Mouse (Mus musculus) cortical plate, adult 2 months (tissue): ENCODE results near the gene Gpr155. TPM values are rescaled to one million over a fixed set of nuclear protein-coding genes. Genes with fewer than 3 reads are reported as not detected.

ENCODE experiments used
- H3K27ac ChIP-seq: fragments of 200-500 bp; 2 replicates; pipeline ENCODE4 v1.5.1; 2012; ENCODE audit warnings: low read length, control low read depth, inconsistent platforms; ENCODE audit not compliant: insufficient read depth
- H3K4me1 ChIP-seq: fragments of 200-500 bp; 2 replicates; pipeline ENCODE4 v1.6.1; 2011; ENCODE audit warnings: low read length; ENCODE audit not compliant: control insufficient read depth, insufficient read depth
- H3K4me3 ChIP-seq: fragments of 200-500 bp; 2 replicates; pipeline ENCODE4 v1.5.1; 2011; ENCODE audit warnings: mild to moderate bottlenecking, low read length, control low read depth; ENCODE audit not compliant: insufficient read depth
- CTCF ChIP-seq: fragments of 200-500 bp; IDR thresholded peaks from 2 replicates; pipeline ENCODE4 v1.5.1; 2011; ENCODE audit warnings: mild to moderate bottlenecking, control low read depth, low read length; ENCODE audit not compliant: insufficient read depth; ENCODE audit errors: extremely low read depth
- POLR2A ChIP-seq: fragments of 200-500 bp; IDR thresholded peaks from 2 replicates; pipeline ENCODE4 v1.6.1; 2011; ENCODE audit warnings: mild to moderate bottlenecking, low read length, control low read depth; ENCODE audit not compliant: insufficient read depth; ENCODE audit errors: extremely low read depth
- polyA plus RNA-seq: library from polyadenylated mRNA; depleted of rRNA; stranded (reverse); fragments of >200 nt; gene quantifications from 2 replicates; pipeline ENCODE4 v1.2.3, GENCODE M21; 2012

Gene Gpr155
- polyA plus RNA-seq, 1 experiment = 26.6 TPM

DNA sequence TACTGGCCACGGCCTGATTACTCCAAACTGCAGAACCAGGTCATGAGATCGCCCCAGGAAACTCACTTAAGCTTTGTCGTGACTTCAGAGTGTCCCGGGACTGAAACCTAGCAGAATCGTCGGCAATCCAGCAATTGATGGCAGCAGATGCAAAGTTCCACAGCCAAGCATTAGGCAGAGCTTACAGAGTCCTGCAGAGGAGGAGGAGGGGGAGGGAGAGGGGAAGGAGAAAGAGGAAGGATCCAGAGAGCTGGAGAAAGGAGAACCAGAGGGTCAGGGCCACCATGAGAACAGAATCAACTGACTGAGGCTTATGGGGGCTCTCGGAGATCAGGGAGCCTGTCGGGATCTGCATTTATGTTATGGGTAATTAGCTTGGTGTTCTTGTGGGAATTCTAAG, 48.0 kb downstream of the Gpr155 start:
- TF ChIP-seq POLR2A (no peak), CTCF (no peak)
- Histone ChIP-seq H3K27ac (no peak overlapping the region), H3K4me3 (no peak overlapping the region), H3K4me1 (no peaks in the 10 kb centered on the region)

DNA sequence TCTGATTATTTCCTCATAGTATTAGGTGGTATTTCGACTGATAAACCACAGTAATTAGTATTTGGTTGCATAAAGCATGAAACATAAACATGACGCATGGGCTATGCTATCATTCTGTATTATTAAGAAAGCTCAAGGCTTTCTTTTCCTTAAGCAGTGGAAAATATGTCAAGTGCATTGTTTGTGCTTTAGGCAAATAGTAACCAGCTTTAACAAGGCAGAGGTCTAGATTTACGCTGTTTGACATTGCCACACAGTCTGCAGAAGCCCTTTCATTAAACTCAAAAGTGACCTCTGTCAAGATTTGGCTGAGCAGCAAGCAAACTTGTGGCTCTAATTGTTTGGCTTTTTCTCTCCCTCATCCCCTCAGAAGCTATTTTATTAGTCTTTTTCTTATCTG, 50.4 kb downstream of the Gpr155 start:
- TF ChIP-seq CTCF (no peak), POLR2A (no peak)
- H3K4me1 ChIP-seq = no peaks in the 10 kb centered on the region

DNA sequence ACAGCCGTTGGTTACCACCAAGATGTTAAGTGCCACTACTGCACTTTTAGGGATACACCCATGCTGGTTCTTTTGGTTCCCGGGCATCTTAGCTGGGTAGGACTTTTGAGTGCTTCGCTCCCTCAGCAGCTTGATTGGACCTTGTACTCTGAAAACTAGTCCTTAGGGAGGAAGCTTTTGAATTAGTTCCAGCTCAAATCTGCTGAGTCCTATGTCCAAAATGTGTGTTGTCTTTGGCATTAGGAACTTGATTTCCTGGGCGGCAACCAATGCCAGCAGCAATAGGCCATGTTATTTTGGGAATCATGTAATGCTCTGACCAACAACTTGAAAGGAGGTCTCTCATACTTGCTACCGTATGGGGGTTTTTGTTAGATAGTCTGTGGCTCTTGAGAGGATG, 60.5 kb downstream of the Gpr155 start:
- no peak for TF ChIP-seq CTCF
- TF ChIP-seq POLR2A = no peak
- Histone ChIP-seq H3K4me3 (no peak overlapping the region), H3K27ac (no peak overlapping the region), H3K4me1 (no peaks in the 10 kb centered on the region)

More for the DNA sequence above, 50.4 kb downstream of the Gpr155 start:
- no peak overlapping the region for H3K4me3 ChIP-seq
- H3K27ac ChIP-seq = no peak overlapping the region

DNA sequence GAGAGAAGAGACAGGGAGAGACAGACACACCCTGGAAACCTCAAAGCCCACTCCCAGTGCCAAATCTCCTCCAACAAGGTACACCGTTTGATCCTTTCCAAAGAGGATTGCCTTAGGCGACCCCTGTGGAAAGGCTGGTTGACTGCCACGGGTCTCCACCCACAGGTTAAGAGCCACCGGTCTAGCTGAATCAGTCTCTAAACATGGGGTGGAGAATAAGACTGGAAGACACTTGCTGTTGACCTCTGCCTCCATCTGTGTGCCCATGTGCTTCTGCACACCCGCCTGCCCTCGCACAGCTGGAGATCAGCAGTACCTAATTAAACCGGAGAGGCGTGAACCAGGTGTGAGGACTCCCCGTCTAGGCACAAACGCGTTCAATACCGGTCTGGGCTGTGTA, 63.4 kb downstream of the Gpr155 start:
- Histone ChIP-seq H3K4me1 (no peaks in the 10 kb centered on the region), H3K27ac (no peak overlapping the region), H3K4me3 (no peak overlapping the region)
- TF ChIP-seq POLR2A = no peak
- no peak for TF ChIP-seq CTCF

DNA sequence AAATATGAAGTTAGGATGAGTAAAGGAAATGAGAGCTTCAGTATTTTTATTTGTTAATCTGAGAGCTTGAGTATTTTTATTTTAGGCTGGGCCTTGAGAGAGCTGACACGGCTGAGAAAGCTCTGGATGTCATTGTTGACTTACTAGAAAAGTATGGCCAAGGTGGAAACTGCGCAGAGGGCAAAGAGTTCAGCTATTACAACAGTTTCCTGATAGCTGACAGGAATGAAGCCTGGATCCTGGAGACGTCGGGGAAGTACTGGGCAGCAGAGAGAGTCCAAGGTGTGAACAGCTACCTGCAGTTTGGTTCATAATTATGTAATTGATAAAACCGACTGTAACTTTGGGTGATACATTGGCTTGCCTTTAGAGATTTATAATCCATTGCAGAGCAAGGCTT, 67.2 kb downstream of the Gpr155 start:
- Histone ChIP-seq H3K4me1 (no peaks in the 10 kb centered on the region), H3K4me3 (no peak overlapping the region), H3K27ac (no peak overlapping the region)
- TF ChIP-seq CTCF = no peak
- TF ChIP-seq POLR2A = no peak

DNA sequence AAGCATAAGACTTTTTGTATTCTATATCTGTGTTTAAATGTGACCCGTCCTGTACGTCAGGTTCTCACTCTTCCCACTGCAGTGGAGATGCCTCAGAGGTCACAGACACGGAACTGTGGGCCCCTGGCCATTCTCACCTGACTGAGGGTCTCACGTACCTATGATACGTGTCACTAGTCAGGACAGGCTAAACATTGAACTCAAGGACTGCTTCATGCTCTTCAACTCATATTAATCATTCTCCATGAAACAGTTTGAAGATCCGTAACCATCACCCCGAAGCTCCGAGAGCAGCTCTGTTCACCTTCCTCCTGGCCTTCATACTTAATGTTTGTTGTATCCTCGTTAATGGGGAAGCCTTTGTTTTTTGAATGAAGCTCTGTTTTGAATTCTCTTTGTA, 68.9 kb downstream of the Gpr155 start:
- Histone ChIP-seq H3K4me3 (no peak overlapping the region), H3K4me1 (peaks cover 2% of the 10 kb centered on the region; the same call in 1 of the 2 replicates), H3K27ac (no peak overlapping the region)
- TF ChIP-seq CTCF = no peak
- no peak for TF ChIP-seq POLR2A

DNA sequence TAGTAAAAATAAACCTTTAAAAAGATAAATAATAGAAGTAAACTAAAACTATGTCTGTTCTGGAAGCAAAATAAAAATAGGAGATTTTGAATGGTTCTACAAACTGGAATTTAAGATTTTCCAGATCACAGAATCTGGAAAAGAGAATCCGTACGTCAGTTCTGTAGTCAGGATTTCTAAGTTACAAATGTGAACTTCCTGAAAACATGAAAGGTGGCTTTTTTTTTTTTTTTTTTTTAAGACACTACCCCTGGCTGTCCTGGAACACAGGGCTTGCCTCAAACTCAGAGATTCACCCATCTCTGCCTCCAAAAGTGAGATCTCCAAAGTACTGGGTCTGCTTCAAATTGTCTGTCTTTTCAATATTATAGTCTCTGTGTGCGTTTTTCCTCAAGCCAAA, 72.1 kb downstream of the Gpr155 start:
- TF ChIP-seq CTCF (no peak), POLR2A (no peak)
- Histone ChIP-seq H3K27ac (no peak overlapping the region), H3K4me1 (peaks cover 2% of the 10 kb centered on the region; the same call in 1 of the 2 replicates), H3K4me3 (no peak overlapping the region)

DNA sequence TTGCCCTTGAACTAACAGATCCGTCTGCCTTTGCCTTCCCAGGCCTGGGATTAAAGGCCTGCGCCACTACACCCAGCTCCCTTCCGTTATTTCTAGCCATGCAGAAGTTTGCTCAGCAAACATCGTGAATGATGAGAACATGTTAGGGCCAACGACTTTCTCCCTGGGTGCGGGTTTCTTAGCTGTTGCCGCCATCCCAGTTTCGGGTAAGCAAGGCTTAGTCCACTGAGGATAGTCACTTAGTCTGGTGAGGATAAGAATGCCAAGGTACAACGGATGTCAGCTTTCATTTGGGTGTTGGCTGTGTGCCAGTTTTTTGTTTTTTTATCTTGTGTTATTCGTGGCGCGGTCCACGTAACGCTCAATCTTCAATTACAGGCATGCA, 73.3 kb downstream of the Gpr155 start:
- H3K27ac ChIP-seq = 0 out of 2 replicates have a peak overlapping the region, but pooled peaks have one; percentile 1
- H3K4me3 ChIP-seq = peak overlapping the region; percentile 87
- H3K4me1 ChIP-seq = peaks cover 2% of the 10 kb centered on the region; the same call in 1 of the 2 replicates
- TF ChIP-seq CTCF = no peak
- TF ChIP-seq POLR2A = no peak

DNA sequence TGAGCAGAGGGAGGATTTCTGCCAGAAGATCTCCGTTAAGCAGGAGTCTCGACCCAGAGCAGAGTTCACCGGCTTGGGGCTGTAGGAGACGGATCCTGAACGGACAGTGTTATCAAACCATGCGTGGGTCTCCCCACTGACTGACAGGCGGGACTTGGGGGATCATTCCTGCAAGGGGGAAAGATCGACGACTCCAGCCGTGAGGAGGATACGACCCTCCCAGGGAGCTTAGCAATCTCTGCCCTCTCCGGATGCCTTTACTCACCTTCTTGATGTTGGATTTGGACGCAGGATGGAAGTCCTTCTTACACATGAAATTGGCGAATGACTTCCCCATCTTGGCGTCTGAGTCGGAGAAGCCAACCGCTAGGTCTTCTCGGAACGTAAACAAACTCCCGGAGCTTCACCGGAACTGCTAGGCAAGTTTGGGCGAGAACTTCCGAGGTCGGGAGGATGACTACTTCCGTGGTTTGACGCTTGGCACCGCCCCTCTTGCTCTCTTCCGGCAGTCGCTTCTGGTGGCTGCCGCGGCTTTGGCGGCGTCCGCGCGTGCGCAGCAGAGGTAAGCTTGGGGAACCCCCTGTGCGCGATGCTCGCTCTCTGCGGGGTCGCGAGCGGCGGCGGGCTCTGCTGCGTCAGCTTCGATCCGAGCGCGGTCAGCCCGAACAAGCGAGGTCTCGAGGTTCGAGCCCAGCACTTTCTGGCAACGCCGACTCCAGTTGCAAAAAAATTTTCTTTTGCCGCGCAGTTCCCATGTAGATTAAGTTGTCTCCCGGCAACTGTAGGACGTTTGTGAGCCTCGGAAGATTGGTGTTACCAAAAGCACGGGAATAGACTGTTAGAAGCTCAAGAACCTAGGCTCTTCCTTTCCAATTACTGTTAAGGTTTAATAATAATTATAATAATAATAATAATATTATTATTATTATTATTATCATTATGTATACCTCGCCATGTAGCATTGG, 73.9 kb downstream of the Gpr155 start, which contains the start of the genes Scrn3 and Cir1:
Scrn3 (plus strand) TSS at position 450 of the 965 bp plus-strand sequence.
Cir1 (minus strand) TSS at position 550 of the 965 bp plus-strand sequence.
- TF ChIP-seq POLR2A (peak; percentile 80), CTCF (no peak)
- Histone ChIP-seq H3K4me1 (peaks cover 2% of the 10 kb centered on the region; the same call in 1 of the 2 replicates), H3K4me3 (peak within 1 kb of the TSS; percentile 87), H3K27ac (peak within 1 kb of the TSS; percentile 32; the same call in 1 of the 2 replicates)
